Mouse (Mus musculus): ENCODE data around the gene Slc17a1. TPM values are rescaled to one million over a fixed set of nuclear protein-coding genes. Genes with fewer than 3 reads are reported as not detected.

The Slc17a1 gene
- polyA plus RNA-seq, 1 experiment from 2014 or later, result not detected

GRCm38 (mm10) chr13:23879636-23880035 lies 12.1 kb downstream of the Slc17a1 start:
- H3K36me3 ChIP-seq (replicated peaks; ENCODE audit: control insufficient read depth, insufficient read depth), result no peaks in the 10 kb centered on the region
- H3K27me3 ChIP-seq (ENCODE audit: control insufficient read depth, insufficient read depth, low read length), result no peaks in the 10 kb centered on the region
- H3K27ac ChIP-seq, result no peak overlapping the region
- H3K4me2 ChIP-seq (replicated peaks), result no peak overlapping the region
- ATAC-seq (ENCODE audit: low FRiP score), result no peak
- no peaks in the 10 kb centered on the region for H3K4me1 ChIP-seq (replicated peaks; ENCODE audit: control insufficient read depth, insufficient read depth, low read length)
- no peaks in the 10 kb centered on the region for H3K9me3 ChIP-seq (ENCODE audit: control insufficient read depth, low read length)
- no peak for DNase-seq (ENCODE audit: low spot score)
- WGBS, result 84% methylated on average over 5 of the region's 5 CpGs
- no peak overlapping the region for H3K9ac ChIP-seq
- no peak overlapping the region for H3K4me3 ChIP-seq (replicated peaks; ENCODE audit: low read length)

- H3K9me3 ChIP-seq (ENCODE audit: control insufficient read depth, low read length), result no peaks in the 10 kb centered on the region
- no peak for DNase-seq (ENCODE audit: low spot score)
Observed at GRCm38 (mm10) chr13:23885540-23885939, 18.0 kb downstream of the Slc17a1 start.

GRCm38 (mm10) chr13:23887026-23887725 lies 19.6 kb downstream of the Slc17a1 start:
- Histone ChIP-seq H3K9me3 (ENCODE audit: control insufficient read depth, low read length) (no peaks in the 10 kb centered on the region), H3K27ac (no peak overlapping the region), H3K36me3 (replicated peaks; ENCODE audit: control insufficient read depth, insufficient read depth) (no peaks in the 10 kb centered on the region), H3K27me3 (ENCODE audit: control insufficient read depth, insufficient read depth, low read length) (no peaks in the 10 kb centered on the region), H3K4me3 (replicated peaks; ENCODE audit: low read length) (no peak overlapping the region), H3K9ac (no peak overlapping the region), H3K4me2 (replicated peaks) (no peak overlapping the region), H3K4me1 (replicated peaks; ENCODE audit: control insufficient read depth, insufficient read depth, low read length) (no peaks in the 10 kb centered on the region)
- ATAC-seq (ENCODE audit: low FRiP score) (no peak), DNase-seq (ENCODE audit: low spot score) (no peak)
- 87% methylated on average over 3 of the region's 3 CpGs for WGBS

More at GRCm38 (mm10) chr13:23885540-23885939, 18.0 kb downstream of the Slc17a1 start:
- no peaks in the 10 kb centered on the region for H3K4me1 ChIP-seq (replicated peaks; ENCODE audit: control insufficient read depth, insufficient read depth, low read length)
- H3K27me3 ChIP-seq (ENCODE audit: control insufficient read depth, insufficient read depth, low read length), result no peaks in the 10 kb centered on the region
- no peak overlapping the region for H3K4me2 ChIP-seq (replicated peaks)
- no peak overlapping the region for H3K9ac ChIP-seq
- no peaks in the 10 kb centered on the region for H3K36me3 ChIP-seq (replicated peaks; ENCODE audit: control insufficient read depth, insufficient read depth)
- no peak overlapping the region for H3K4me3 ChIP-seq (replicated peaks; ENCODE audit: low read length)
- 25% methylated on average over 2 of the region's 2 CpGs for WGBS
- no peak for ATAC-seq (ENCODE audit: low FRiP score)
- H3K27ac ChIP-seq, result no peak overlapping the region

GRCm38 (mm10) chr13:23889011-23889605 lies 21.6 kb downstream of the Slc17a1 start:
- H3K9ac ChIP-seq, result no peak overlapping the region
- no peaks in the 10 kb centered on the region for H3K9me3 ChIP-seq (ENCODE audit: control insufficient read depth, low read length)
- no peak for DNase-seq (ENCODE audit: low spot score)
- 79% methylated on average over 6 of the region's 6 CpGs for WGBS
- H3K4me1 ChIP-seq (replicated peaks; ENCODE audit: control insufficient read depth, insufficient read depth, low read length), result no peaks in the 10 kb centered on the region; the same call in 1 of the 2 replicates
- H3K4me2 ChIP-seq (replicated peaks), result no peak overlapping the region
- no peak overlapping the region for H3K4me3 ChIP-seq (replicated peaks; ENCODE audit: low read length)
- H3K27ac ChIP-seq, result no peak overlapping the region
- no peaks in the 10 kb centered on the region for H3K27me3 ChIP-seq (ENCODE audit: control insufficient read depth, insufficient read depth, low read length)
- no peaks in the 10 kb centered on the region for H3K36me3 ChIP-seq (replicated peaks; ENCODE audit: control insufficient read depth, insufficient read depth)
- no peak for ATAC-seq (ENCODE audit: low FRiP score)

GRCm38 (mm10) chr13:23892592-23893268 lies 25.2 kb downstream of the Slc17a1 start:
- Histone ChIP-seq H3K27ac (no peak overlapping the region), H3K27me3 (ENCODE audit: control insufficient read depth, insufficient read depth, low read length) (no peaks in the 10 kb centered on the region), H3K4me3 (replicated peaks; ENCODE audit: low read length) (no peak overlapping the region), H3K36me3 (replicated peaks; ENCODE audit: control insufficient read depth, insufficient read depth) (no peaks in the 10 kb centered on the region), H3K4me1 (replicated peaks; ENCODE audit: control insufficient read depth, insufficient read depth, low read length) (no peaks in the 10 kb centered on the region; the same call in 1 of the 2 replicates), H3K4me2 (replicated peaks) (no peak overlapping the region; the same call in 1 of the 2 replicates), H3K9ac (no peak overlapping the region), H3K9me3 (ENCODE audit: control insufficient read depth, low read length) (no peaks in the 10 kb centered on the region)
- 14% methylated on average over 9 of the region's 9 CpGs for WGBS
- no peak for ATAC-seq (ENCODE audit: low FRiP score)
- DNase-seq (ENCODE audit: low spot score), result no peak

- Histone ChIP-seq H3K9ac (no peak overlapping the region), H3K4me2 (replicated peaks) (no peak overlapping the region; the same call in 1 of the 2 replicates), H3K9me3 (ENCODE audit: control insufficient read depth, low read length) (no peaks in the 10 kb centered on the region), H3K4me3 (replicated peaks; ENCODE audit: low read length) (no peak overlapping the region), H3K27me3 (ENCODE audit: control insufficient read depth, insufficient read depth, low read length) (no peaks in the 10 kb centered on the region), H3K27ac (no peak overlapping the region), H3K36me3 (replicated peaks; ENCODE audit: control insufficient read depth, insufficient read depth) (no peaks in the 10 kb centered on the region), H3K4me1 (replicated peaks; ENCODE audit: control insufficient read depth, insufficient read depth, low read length) (no peaks in the 10 kb centered on the region; the same call in 1 of the 2 replicates)
- DNase-seq (ENCODE audit: low spot score), result peak; percentile 31
- WGBS, result 12% methylated on average over 4 of the region's 4 CpGs
- peak; percentile 78; the same call in 1 of the 2 replicates for ATAC-seq (ENCODE audit: low FRiP score)
Observed at GRCm38 (mm10) chr13:23893269-23893593, 25.7 kb downstream of the Slc17a1 start.

- Histone ChIP-seq H3K27ac (no peak overlapping the region), H3K9ac (no peak overlapping the region), H3K27me3 (ENCODE audit: control insufficient read depth, insufficient read depth, low read length) (no peaks in the 10 kb centered on the region), H3K36me3 (replicated peaks; ENCODE audit: control insufficient read depth, insufficient read depth) (no peaks in the 10 kb centered on the region), H3K9me3 (ENCODE audit: control insufficient read depth, low read length) (no peaks in the 10 kb centered on the region), H3K4me2 (replicated peaks) (no peak overlapping the region), H3K4me1 (replicated peaks; ENCODE audit: control insufficient read depth, insufficient read depth, low read length) (no peaks in the 10 kb centered on the region), H3K4me3 (replicated peaks; ENCODE audit: low read length) (no peak overlapping the region)
- ATAC-seq (ENCODE audit: low FRiP score) (no peak), DNase-seq (ENCODE audit: low spot score) (no peak)
- 54% methylated on average over 6 of the region's 6 CpGs for WGBS
Observed at GRCm38 (mm10) chr13:23898242-23898641, 30.7 kb downstream of the Slc17a1 start.

- no peaks in the 10 kb centered on the region for H3K4me1 ChIP-seq (replicated peaks; ENCODE audit: control insufficient read depth, insufficient read depth, low read length)
- WGBS, result 92% methylated on average over 5 of the region's 5 CpGs
Observed at GRCm38 (mm10) chr13:23906906-23907305, 39.4 kb downstream of the Slc17a1 start.

GRCm38 (mm10) chr13:23910121-23910520 lies 42.6 kb downstream of the Slc17a1 start:
- H3K9me3 ChIP-seq (ENCODE audit: control insufficient read depth, low read length), result no peaks in the 10 kb centered on the region
- no peak for ATAC-seq (ENCODE audit: low FRiP score)

More at GRCm38 (mm10) chr13:23906906-23907305, 39.4 kb downstream of the Slc17a1 start:
- Histone ChIP-seq H3K4me2 (replicated peaks) (no peak overlapping the region), H3K9me3 (ENCODE audit: control insufficient read depth, low read length) (no peaks in the 10 kb centered on the region), H3K27ac (no peak overlapping the region), H3K4me3 (replicated peaks; ENCODE audit: low read length) (no peak overlapping the region), H3K36me3 (replicated peaks; ENCODE audit: control insufficient read depth, insufficient read depth) (no peaks in the 10 kb centered on the region), H3K9ac (no peak overlapping the region), H3K27me3 (ENCODE audit: control insufficient read depth, insufficient read depth, low read length) (no peaks in the 10 kb centered on the region)
- ATAC-seq (ENCODE audit: low FRiP score) (no peak), DNase-seq (ENCODE audit: low spot score) (no peak)

More at GRCm38 (mm10) chr13:23910121-23910520, 42.6 kb downstream of the Slc17a1 start:
- H3K4me3 ChIP-seq (replicated peaks; ENCODE audit: low read length), result no peak overlapping the region
- no peak for DNase-seq (ENCODE audit: low spot score)
- no peak overlapping the region for H3K4me2 ChIP-seq (replicated peaks)
- H3K27me3 ChIP-seq (ENCODE audit: control insufficient read depth, insufficient read depth, low read length), result no peaks in the 10 kb centered on the region
- H3K4me1 ChIP-seq (replicated peaks; ENCODE audit: control insufficient read depth, insufficient read depth, low read length), result no peaks in the 10 kb centered on the region
- no peak overlapping the region for H3K9ac ChIP-seq
- no peaks in the 10 kb centered on the region for H3K36me3 ChIP-seq (replicated peaks; ENCODE audit: control insufficient read depth, insufficient read depth)
- H3K27ac ChIP-seq, result no peak overlapping the region
- 87% methylated on average over 5 of the region's 5 CpGs for WGBS
